Mouse (Mus musculus): Measurements from ENCODE around the gene Evl.

The Evl gene

GRCm38 (mm10) chr12:108591586-108591985, 37.1 kb downstream of the Evl start:
- no peak for DNase-seq (ENCODE audit: low spot score)

GRCm38 (mm10) chr12:108592866-108593265, 38.3 kb downstream of the Evl start:
- no peak for DNase-seq (ENCODE audit: low spot score)

GRCm38 (mm10) chr12:108600864-108601263, 46.3 kb downstream of the Evl start:
- DNase-seq (ENCODE audit: low spot score) = no peak

DNA sequence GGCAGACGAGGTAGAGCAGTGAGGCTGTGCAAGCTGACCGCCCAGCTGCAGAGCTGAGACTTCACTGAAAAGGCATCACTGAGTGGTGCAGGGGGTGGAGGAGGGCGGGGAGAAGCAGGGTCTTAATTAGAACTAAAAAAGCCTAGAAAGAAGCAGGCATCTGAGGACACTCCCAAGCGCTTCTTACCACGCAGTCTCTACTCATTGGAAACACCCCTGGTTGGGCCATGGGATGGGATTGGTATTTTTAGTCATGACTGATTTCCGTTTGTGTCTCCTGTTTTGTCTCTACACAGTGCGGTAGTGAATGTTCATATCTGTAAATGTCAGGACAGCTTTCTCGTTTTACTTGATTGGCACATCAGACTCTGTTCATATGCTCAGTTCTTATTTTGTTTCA, 46.8 kb downstream of the Evl start:
- no peak for DNase-seq (ENCODE audit: low spot score)

- DNase-seq (ENCODE audit: low spot score) = no peak
Measured at GRCm38 (mm10) chr12:108604546-108604945, 50.0 kb downstream of the Evl start.

DNA sequence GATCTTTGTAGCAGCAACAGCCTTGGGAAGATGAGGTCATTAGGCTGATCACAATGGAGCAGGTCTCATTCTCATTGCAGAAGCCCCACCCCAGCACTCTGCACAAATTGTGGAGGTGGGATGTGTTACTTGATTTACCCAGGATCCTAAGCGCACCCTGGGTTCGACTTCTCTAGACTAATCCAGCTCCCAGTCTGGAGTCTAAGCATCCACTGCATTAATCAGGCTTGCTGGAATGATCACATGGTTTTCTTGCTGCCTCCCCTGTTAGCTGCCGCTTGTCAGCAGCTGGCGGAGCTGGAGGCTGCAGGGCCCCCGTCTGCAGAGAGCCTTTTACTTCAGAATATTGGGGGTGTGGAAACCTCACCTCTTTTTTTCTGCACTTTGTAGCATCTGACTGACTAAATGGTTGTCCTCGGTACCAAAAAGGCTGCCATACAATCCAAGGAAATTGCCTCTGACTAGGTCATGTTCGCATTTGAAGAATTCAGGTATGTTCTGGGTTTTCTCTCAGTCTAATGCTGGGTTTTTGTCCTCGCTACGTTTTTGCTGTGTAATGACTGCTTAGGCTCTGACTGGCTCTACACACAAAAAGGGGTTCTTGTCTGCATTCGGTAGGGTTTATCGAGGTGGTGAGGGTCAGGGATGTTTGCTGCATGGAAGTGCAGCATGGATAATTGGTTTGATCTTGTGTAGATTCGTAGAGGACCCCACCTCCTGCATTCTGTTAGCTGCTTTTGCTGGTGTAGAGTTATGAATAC, 51.2 kb downstream of the Evl start:
- DNase-seq (ENCODE audit: low spot score) = no peak

DNA sequence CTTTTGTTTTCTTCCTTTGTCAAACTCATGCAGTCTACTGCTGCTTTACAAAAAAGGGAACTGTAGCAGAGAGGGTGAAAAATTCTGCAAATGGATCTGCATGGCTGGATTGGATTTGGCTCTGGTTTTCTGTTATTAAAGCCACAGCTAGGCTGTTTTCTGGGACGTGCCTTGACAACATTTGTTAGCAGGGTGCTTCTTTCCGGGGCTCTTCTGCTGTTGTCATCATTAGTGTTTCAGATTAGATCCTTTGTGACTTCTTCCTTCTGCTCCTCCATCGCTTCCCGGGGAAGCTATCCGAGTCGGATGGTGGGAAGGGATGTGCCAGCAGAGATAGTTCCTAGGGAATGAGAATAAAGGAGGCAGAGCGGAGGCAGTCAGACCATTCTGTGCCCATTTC, 51.8 kb downstream of the Evl start:
- no peak for DNase-seq (ENCODE audit: low spot score)

GRCm38 (mm10) chr12:108609446-108609845, 54.9 kb downstream of the Evl start:
- DNase-seq (ENCODE audit: low spot score) = no peak

- DNase-seq (ENCODE audit: low spot score) = no peak
Measured at GRCm38 (mm10) chr12:108610255-108610654, 55.7 kb downstream of the Evl start.

DNA sequence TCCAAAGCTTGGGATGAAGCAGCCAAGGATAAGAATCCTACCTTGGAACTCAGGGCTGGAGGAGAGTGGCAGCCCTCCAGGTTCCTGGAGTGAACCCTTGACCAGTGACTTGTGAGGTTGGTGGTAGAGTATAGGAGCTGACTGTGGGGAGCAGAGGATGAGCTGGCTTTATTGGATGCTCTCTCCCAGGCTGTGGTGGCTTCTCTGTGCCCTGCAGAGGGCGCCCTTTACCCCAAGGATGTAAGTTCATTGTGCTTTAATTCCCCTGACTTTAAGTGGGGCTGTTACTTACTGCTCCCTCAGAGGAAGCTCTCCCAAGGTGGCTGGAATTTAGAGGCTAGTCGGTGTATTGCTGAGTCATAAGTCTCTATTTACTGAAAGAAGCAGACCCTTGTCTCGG, 58.6 kb downstream of the Evl start:
- peak; percentile 6 for DNase-seq (ENCODE audit: low spot score)

DNA sequence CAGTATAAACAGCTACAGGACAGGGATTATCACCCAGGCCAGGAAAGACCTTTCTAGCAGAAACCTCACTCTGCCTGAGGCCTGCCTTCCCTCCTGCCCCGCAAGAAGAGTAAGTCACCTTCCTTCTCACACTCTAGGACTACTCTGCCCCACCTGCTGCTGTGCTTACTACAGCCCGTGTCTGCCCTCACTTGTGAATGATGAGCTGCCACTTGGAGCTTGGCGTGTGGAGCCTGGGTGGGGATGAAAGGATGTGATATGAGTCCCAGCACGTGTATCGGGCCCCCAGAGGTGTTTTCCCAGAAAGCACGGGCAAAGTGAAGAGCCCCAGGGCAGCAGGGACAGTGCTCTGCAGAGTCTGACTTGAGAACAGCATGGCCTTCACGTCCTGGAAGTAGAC, 63.0 kb downstream of the Evl start:
- no peak for DNase-seq (ENCODE audit: low spot score)

DNA sequence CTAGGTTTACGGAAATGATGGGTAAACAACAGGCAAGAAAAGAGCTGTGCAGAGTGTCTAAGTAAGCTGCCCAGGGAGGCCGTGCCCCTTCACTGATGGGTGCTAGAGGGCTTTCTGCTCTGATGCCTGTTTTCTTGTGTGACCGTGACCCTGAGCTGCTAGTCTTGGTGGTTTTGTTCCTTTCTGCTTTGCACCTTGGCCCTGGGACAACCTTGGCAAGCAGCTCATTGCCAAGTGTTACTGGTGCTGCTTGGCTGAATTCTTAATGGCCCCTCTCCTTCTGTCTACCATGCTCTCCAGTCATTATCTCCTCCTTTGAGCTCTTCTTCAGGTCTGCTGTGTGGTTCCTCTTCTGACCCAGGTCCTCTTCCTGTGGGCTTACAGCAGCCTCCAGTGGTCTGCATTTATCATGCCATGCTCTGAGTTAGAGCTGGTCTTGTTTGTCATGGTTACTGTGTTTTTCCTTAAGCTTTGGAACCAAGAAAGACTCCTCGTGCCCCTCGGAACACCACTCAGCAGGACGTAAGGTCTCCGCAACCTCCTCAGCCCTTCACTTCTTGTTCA, 65.4 kb downstream of the Evl start:
- peak; percentile 44 for DNase-seq (ENCODE audit: low spot score)

DNA sequence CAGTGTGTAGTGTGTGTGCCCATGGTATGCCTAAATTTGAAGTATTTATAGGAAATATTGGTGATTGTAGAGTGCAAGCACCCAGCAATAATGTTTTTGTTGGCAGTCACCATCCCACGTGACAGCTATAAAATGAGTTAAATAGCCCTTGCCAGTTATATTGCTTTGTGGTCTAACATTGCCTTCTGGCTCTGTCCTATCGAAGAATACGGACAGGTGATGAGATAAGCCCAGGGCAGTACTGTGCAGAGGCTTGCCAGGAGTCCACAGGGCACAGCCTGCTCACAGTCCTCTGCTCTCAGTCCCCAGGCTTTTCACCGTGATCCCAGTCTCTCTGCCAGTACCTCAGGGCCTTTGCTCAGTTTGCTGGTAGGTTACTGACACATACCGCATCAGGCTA, 67.9 kb downstream of the Evl start:
- no peak for DNase-seq (ENCODE audit: low spot score)

DNA sequence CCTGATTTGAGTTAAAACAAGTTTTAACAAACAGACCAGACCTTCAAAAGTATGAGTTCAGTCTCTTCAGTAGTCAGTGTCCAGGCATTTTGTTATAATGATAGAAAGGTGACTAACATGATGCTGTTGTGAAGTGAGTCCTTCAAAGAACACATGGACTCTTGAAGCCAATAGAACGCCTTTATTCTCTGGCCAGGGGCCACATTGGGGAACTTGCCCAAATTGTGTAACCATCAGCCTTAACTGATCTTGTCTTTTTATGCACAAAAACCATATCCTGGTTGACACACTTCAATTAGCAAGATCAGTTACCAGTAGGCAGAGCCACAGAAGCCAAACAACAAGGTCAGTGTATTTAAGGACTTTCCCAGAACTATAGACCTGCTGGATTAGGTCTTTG, 75.0 kb downstream of the Evl start:
- no peak for DNase-seq (ENCODE audit: low spot score)

DNA sequence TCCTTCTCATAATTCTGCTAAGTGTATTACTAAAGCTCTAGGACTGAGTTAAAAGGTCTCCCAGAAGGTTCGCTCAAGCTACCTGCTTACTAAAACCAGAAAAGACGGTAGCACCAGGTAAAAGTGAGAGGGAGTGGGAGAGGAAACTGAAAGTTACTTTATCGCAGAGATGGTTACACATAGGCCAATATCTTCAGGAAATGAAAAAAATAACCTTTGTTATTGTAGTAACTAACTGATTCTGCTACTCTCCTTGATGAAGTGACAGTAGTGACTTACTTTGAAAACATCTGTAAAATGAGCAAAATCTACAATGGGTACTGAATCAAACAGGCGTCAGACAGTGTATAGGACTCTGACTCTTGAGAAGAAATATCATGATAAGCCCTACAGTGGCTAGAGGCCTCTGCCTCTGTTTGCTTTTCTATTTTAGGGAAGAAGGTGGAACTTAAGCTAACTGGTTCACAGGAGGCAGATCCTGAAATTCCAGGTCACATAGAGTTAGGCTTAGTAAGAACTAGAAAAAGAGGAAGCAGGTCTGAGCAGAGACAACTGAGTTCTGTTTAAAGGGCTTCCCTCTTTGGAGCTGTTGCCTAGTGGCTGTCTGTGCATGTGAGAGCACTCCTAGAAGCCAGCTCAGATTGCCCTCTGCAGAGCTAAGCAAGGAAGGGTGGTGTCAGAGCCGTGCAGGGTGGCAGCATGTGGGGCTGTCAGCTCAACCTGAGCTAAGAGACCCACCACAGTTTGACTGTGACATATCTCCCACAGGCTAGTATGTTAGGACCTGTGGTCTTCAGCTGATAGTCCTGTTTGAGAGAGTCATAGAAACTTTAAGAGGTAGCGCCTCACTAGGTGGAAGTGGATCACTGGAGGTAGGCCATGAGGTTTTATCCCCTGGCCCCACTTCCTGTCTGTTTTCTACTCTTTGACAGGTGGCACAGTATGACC, 76.5 kb downstream of the Evl start:
- DNase-seq (ENCODE audit: low spot score) = no peak

DNA sequence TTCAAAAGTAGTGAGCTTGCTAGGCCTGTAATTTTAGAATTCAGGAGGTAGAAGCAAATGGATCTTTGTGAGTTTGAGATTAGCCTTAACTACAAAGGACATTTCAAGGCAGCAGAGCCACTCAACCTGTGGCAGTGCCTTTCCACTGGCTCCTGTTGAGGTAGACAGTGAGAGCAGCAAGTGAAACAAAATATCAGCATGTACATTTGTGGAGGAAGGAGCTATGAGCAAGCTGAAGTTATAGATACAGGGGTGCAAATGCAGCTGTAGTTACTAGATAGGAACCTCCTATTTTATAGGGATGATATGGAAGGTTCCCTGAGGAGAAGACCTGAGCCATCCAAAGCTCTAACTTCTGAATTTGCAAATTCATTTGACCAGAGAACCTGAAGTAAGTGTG, 78.0 kb downstream of the Evl start:
- DNase-seq (ENCODE audit: low spot score) = no peak

DNA sequence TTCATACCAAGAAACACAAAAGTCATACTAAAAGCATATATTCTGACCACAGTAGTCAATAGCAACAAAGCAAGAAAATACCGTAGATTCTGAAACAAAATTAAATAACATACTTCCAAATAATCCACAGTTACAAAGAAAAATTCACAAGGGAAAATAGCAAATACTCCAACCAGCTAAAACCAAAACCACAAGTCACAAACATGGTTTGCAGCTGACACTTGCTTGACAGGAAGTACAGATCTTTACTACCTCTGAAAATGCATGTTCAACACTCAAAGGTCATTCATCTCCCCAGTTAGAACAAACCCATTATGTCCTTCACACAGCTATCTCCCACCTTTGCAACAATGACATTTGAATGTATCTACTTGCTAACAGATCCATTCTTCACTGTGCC, 79.5 kb downstream of the Evl start:
- DNase-seq (ENCODE audit: low spot score) = no peak

DNA sequence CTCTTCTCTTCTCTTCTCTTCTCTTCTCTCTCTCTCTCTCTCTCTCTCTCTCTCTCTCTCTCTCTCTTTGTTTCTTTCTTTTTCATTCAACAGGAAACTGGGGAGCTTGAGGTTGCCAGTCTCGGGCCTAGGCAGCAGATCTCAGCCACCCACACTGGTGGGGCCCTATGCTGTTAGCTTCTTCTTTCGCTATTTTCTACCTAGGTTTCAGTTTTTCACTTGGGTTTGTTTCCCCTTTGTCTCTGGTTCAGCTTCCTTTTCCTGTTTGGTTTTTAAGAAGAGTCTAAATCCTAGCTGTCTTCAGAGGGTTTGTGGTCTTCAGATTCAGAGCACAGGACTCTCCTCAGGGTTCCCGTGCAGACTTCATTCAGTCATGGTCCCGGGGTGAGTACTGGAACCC, 81.0 kb downstream of the Evl start:
- DNase-seq (ENCODE audit: low spot score) = no peak

DNA sequence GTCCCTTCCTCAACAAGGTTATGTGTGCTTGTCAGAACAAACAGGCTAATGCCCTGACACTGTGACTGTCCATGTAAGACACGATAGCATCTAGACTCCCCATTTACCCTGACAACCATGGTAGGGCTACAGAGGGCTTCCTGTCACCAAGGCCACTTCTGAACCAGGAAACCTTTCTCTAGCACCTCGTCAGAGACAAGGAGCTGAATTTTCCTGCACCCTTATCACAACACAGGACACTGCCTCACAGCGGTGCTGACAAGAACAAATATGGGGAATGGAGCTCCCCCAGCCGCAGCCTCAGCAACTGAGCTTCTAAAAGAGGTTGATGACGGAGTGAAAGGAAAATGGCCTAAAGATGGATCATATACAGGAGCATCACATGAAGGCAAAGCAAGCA, 82.9 kb downstream of the Evl start:
- DNase-seq (ENCODE audit: low spot score) = no peak

DNA sequence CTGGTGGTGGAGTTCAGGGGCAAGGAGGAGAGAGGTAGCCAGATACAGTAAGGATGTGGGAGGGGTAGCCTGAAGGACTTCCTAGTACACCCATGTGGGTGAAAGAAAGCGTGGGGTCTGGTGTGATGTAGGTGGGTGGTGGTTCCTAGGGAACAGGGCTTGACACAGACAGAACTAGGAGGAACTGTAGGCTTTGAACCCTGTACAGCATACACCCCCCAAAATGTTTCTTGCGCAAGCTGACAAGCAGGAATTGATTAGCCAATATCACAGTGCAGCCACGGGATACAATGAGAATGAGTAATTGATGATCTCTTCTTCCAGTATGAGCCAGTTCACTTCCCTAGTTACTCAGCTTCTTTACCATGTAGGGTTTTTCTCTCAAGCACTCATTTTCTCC, 84.6 kb downstream of the Evl start:
- no peak for DNase-seq (ENCODE audit: low spot score)

- DNase-seq (ENCODE audit: low spot score) = no peak
Measured at GRCm38 (mm10) chr12:108642019-108642418, 87.5 kb downstream of the Evl start.

DNA sequence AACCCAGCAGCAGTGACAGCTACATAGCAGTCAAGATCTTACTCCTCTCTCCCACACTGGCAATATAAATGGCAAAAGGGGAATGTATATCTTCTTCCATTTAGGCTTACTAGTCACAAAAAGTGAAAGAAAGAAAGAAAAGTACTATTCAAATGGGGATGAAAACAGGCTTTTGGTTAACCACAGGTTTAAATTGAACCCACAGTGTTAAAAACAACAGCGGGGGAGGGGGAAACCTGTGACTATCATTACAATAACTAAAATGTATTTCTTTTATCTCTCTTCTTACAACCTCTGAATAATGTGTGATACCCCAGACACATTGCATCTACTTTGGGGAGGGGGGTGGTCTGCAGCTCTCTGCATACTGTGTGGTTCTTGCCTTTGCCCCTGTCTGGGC, 91.7 kb downstream of the Evl start:
- no peak for DNase-seq (ENCODE audit: low spot score)

- DNase-seq (ENCODE audit: low spot score) = no peak
Measured at GRCm38 (mm10) chr12:108647784-108648183, 93.3 kb downstream of the Evl start.
